Mouse (Mus musculus) heart, embryonic 16.5 days (tissue): ENCODE results near the gene Polr2j. TPM values are rescaled to one million over a fixed set of nuclear protein-coding genes. Genes with fewer than 3 reads are reported as not detected.

ENCODE experiments used
- ATAC-seq: fragments of 200-750 bp; cut with Nextera tagmentation; replicated peaks from 2 replicates; pipeline ENCODE4 v1.8.0; 2017; ENCODE audit warnings: moderate number of reproducible peaks; ENCODE audit not compliant: insufficient read depth, low FRiP score; ENCODE audit errors: extremely low read depth
- H3K27ac ChIP-seq: fragments of 300-500 bp; sonication (generic); 2 replicates; pipeline ENCODE4 v1.5.1; 2014; ENCODE audit warnings: mild to moderate bottlenecking, low read length, control low read depth, moderate library complexity
- H3K27me3 ChIP-seq: fragments of 300-500 bp; sonication (generic); 2 replicates; pipeline ENCODE4 v1.6.1; 2014; ENCODE audit warnings: low read length, mixed read lengths; ENCODE audit not compliant: control insufficient read depth, insufficient read depth
- H3K36me3 ChIP-seq: fragments of 300-500 bp; sonication (generic); 2 replicates; pipeline ENCODE4 v1.6.1; 2014; ENCODE audit not compliant: control insufficient read depth, insufficient read depth
- H3K4me1 ChIP-seq: fragments of 300-500 bp; sonication (generic); 2 replicates; pipeline ENCODE4 v1.6.1; 2014; ENCODE audit warnings: low read length, mixed read lengths; ENCODE audit not compliant: control insufficient read depth, insufficient read depth
- H3K4me2 ChIP-seq: fragments of 300-500 bp; sonication (generic); 2 replicates; pipeline ENCODE4 v1.6.1; 2014; ENCODE audit warnings: low read depth, mild to moderate bottlenecking, control low read depth, low read length
- H3K4me3 ChIP-seq: fragments of 300-500 bp; sonication (generic); 2 replicates; pipeline ENCODE4 v1.5.1; 2014; ENCODE audit warnings: mild to moderate bottlenecking, control low read depth, low read length
- H3K9ac ChIP-seq: fragments of 300-500 bp; sonication (generic); 2 replicates; pipeline ENCODE4 v1.6.1; 2014; ENCODE audit warnings: low read length, control low read depth
- H3K9me3 ChIP-seq: fragments of 300-500 bp; sonication (generic); replicated peaks from 2 replicates; pipeline ENCODE4 v1.6.1; 2016; ENCODE audit warnings: low read length; ENCODE audit not compliant: control insufficient read depth
- WGBS: fragments of 180-500 bp; shearing (Covaris S2); extraction: QIAGEN DNeasy Blood & Tissue Kit; methylation state at CpG from one replicate; pipeline ENCODE4 v1.1.7; 2014; 5-methylcytosine and 5-hydroxymethylcytosine counted together
- polyA plus RNA-seq: library from polyadenylated mRNA; unstranded; fragments of >200 nt; fragmentation: Nextera tagmentation; extraction: Ambion mirVana; gene quantifications from 2 replicates; pipeline ENCODE4 v1.2.1, GENCODE M21; 2015

Polr2j gene
- 139 and 151 TPM in 2 replicates for polyA plus RNA-seq

DNA sequence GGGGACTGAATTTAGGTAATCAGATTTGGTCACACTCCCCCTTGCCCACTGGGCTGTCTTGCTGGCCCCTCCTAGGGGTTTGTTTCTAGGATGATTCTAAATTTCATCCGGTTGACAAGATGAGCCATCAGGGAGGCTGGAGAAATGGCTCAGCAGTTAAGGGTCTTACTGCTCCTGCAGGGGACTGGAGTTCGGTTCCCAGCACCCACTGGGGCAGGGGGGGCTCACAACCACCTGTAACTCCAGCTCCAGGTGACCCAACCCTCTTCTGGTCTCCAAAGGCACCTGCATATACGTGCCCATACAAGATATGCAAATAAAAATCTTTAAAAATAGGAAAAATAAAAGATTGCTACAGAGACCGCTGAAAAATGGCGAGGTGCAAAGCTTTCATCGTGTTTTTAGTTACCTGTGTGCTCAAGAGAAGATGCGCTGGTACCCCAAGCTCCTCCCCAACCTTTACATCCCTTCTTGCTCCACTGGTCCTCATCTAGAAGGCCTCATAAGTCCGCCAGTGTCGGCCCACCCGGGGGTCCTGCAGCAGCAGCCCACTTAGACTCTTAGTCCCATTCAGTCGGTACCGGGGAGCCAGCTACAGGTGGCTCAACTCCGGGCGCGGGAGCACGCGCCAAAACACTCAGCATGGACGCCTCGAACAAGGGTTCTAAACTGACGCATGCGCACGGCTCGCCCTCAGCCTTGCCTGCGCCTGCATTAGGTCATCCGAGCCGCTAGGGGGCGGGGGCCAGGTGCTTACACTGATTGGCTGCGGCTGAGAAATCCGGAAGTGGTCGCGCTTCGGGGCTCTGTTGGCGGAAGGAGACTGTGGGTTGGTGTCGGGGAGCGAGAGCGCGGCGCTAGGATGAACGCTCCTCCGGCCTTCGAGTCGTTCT lies at the start of gene Polr2j:
Gene Polr2j, plus strand, starts transcription at position 741 of the 893 bp plus-strand sequence.
- Histone ChIP-seq H3K27me3 (no peaks in the 10 kb centered on the region), H3K4me3 (peak within 1 kb of the TSS; percentile 90), H3K4me2 (peak within 1 kb of the TSS; percentile 96), H3K4me1 (peaks cover 8% of the 10 kb centered on the region), H3K9me3 (no peaks in the 10 kb centered on the region), H3K36me3 (peaks cover 13% of the 10 kb centered on the region), H3K27ac (no peak within 1 kb of the TSS), H3K9ac (peak within 1 kb of the TSS; percentile 93)
- peak; percentile 96 for ATAC-seq
- 3% methylated on average over 42 of the region's 42 CpGs for WGBS

DNA sequence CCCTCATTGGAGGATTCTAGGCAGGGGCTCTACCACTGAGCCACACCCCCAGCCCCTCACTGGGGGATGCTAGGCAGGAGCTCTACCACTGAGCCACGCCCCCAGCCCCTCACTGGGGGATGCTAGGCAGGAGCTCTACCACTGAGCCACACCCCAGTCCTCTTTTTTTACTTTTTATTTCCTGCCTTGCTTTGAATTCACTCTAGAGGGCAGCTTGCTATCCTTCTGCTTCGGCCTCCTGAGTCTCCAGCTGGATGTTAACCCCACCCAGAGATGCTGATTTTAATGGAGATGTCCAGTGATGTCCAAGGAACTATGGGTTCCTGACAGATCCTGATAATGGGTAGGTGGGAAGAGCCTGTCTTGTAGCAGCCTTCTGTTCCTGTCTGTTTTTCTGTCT lies 47.0 kb upstream of the Polr2j start:
- Histone ChIP-seq H3K27ac (no peak overlapping the region), H3K9ac (no peak overlapping the region), H3K4me3 (no peak overlapping the region), H3K36me3 (no peaks in the 10 kb centered on the region), H3K27me3 (no peaks in the 10 kb centered on the region), H3K4me2 (no peak overlapping the region), H3K4me1 (no peaks in the 10 kb centered on the region), H3K9me3 (no peaks in the 10 kb centered on the region)
- 72% methylated on average over 2 of the region's 2 CpGs for WGBS
- ATAC-seq, result no peak

DNA sequence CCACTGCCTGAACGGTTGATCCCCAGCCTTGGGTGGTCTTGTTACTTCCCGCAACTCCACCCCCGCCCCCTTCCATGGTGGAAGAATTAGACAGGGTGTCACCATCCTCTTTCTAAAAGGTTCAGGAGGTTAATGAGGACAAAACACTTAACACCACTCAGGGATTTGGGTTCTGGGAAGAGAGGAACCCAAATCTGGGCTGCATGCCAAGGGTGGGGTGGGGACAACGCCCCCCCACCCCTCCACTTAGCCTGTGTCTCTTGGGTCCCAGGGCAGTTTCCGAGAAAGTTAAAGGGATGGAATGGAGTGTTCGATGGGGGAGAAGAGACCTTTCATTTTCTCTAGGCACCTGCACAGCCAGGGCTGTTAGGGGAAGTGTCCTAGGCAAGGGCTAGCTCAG lies 43.4 kb upstream of the Polr2j start:
- 56% methylated on average over 6 of the region's 6 CpGs for WGBS
- no peak for ATAC-seq
- no peaks in the 10 kb centered on the region for H3K36me3 ChIP-seq
- peaks cover 4% of the 10 kb centered on the region for H3K4me1 ChIP-seq
- no peak overlapping the region for H3K9ac ChIP-seq
- H3K27ac ChIP-seq, result no peak overlapping the region
- H3K27me3 ChIP-seq, result no peaks in the 10 kb centered on the region
- H3K9me3 ChIP-seq, result no peaks in the 10 kb centered on the region
- no peak overlapping the region for H3K4me2 ChIP-seq
- no peak overlapping the region for H3K4me3 ChIP-seq

DNA sequence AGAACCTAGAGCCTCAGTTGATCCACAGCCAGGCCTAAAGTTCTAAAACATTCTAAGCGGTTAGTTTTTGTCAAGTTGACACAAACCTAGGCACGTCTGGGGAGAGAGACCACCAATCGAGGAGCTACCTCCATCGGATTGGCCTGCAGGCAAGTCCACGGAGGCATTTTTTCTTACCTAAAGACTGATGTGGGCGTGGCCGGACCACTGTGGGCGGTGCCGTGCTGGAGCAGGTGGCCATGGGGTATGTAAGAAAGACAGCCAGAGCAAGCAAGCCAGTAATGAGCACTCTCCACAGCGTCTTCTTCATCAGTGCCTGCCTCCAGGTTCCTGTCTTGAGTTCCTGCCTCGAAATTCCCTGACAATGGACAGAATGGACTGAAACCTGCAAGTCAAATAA lies 42.9 kb upstream of the Polr2j start:
- WGBS, result 63% methylated on average over 11 of the region's 11 CpGs
- no peaks in the 10 kb centered on the region for H3K36me3 ChIP-seq

DNA sequence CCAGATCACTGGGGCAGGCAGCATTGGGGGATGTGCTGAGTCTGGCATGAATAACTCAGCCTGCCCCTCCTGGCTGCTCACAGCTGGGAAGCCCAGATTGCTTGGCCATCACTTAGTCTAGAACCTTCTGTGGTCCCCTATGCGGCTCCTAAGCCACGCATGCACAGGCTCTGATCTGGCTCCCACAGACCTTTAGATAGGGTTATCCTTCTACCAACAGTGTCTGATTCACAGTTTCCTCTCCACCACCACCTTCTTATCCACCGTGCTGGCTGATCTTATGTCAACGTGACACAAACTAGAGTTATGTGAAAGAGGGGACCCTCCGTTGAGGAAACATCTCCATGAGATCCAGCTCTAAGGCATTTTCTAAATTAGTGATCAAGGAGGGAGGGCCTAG lies 41.4 kb upstream of the Polr2j start:
- 70% methylated on average over 5 of the region's 5 CpGs for WGBS
- H3K9ac ChIP-seq, result no peak overlapping the region
- H3K27me3 ChIP-seq, result no peaks in the 10 kb centered on the region
- no peaks in the 10 kb centered on the region for H3K9me3 ChIP-seq
- ATAC-seq, result no peak
- no peak overlapping the region for H3K4me2 ChIP-seq
- H3K27ac ChIP-seq, result no peak overlapping the region
- H3K36me3 ChIP-seq, result no peaks in the 10 kb centered on the region
- no peak overlapping the region for H3K4me3 ChIP-seq
- H3K4me1 ChIP-seq, result peaks cover 4% of the 10 kb centered on the region

More for the DNA sequence above, 42.9 kb upstream of the Polr2j start:
- Histone ChIP-seq H3K27me3 (no peaks in the 10 kb centered on the region), H3K4me3 (no peak overlapping the region), H3K4me2 (no peak overlapping the region), H3K9ac (no peak overlapping the region), H3K9me3 (no peaks in the 10 kb centered on the region), H3K27ac (no peak overlapping the region), H3K4me1 (peaks cover 4% of the 10 kb centered on the region)
- ATAC-seq, result no peak

DNA sequence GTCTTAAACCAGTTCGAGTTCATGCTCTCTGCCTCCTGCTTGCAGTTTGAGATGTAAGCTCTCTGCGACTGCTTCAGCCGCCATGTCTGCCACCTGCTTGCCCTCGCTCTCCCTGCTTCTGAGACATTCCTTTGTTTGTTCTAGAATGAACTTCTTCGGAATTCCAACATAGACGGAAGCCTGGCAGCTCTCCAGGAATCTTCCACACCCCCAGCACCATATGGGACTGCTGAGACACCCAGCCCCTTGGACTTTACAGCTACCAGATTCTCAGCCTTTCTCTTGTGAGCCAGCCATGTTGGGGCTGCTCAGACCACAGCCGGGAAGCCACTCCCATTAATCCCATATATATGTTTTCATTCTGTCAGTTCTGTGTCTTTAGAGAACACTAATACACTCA lies 40.1 kb upstream of the Polr2j start:
- H3K27me3 ChIP-seq, result no peaks in the 10 kb centered on the region
- ATAC-seq, result no peak
- H3K4me2 ChIP-seq, result no peak overlapping the region
- H3K27ac ChIP-seq, result no peak overlapping the region
- no peak overlapping the region for H3K9ac ChIP-seq
- no peaks in the 10 kb centered on the region for H3K36me3 ChIP-seq
- no peak overlapping the region for H3K4me3 ChIP-seq
- 35% methylated on average over 7 of the region's 7 CpGs for WGBS
- no peaks in the 10 kb centered on the region for H3K9me3 ChIP-seq
- peaks cover 4% of the 10 kb centered on the region for H3K4me1 ChIP-seq

DNA sequence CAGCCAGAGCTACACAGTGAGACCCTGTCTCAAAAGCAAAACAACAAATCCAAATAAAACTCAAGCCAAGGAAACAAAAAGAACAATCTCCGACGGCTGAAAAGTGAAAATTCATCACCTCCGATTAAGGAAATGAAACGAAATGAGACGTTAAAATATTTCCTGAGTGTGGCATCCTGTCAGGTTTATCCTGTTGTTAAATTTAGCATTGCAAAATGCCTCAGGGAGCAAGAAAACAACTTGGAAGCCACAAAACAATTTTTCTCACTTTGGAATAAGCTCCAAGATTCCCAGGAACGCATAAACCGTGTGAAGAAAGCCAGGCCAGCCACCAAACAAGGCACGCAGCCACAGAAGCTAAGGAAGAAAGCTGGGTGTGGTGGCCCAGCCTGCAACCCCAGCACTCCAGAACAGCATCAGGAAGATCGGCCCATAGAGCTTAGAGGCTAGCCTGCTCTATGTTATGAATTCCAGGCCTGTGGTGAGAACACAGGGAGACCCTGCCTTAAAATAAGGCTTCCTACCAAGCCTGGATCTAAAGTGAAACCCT lies 39.4 kb upstream of the Polr2j start:
- no peak overlapping the region for H3K4me2 ChIP-seq
- H3K27me3 ChIP-seq, result no peaks in the 10 kb centered on the region
- H3K36me3 ChIP-seq, result no peaks in the 10 kb centered on the region
- H3K4me3 ChIP-seq, result no peak overlapping the region
- H3K9me3 ChIP-seq, result no peaks in the 10 kb centered on the region
- peaks cover 4% of the 10 kb centered on the region for H3K4me1 ChIP-seq
- WGBS, result 66% methylated on average over 9 of the region's 9 CpGs
- H3K27ac ChIP-seq, result no peak overlapping the region
- H3K9ac ChIP-seq, result no peak overlapping the region
- ATAC-seq, result no peak

DNA sequence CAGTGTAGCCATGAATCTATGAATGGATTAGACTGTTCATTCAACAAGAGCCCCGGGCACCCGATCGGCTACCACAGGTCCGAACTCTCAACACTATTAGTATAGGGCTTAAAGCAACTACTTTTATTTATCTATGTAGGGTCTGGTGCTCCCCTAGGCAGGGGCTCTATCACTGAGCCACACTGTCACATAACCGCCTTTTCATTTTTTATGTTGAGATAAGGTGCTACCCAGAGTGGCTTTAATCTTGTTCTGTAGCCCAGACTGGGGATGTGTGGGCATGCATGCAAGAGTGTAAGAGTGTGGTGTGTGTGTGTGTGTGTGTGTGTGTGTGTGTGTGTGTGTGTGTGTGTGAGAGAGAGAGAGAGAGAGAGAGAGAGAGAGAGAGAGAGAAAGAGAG lies 38.3 kb upstream of the Polr2j start:
- Histone ChIP-seq H3K4me2 (no peak overlapping the region), H3K27me3 (no peaks in the 10 kb centered on the region), H3K4me1 (peaks cover 4% of the 10 kb centered on the region), H3K36me3 (no peaks in the 10 kb centered on the region), H3K9me3 (0 out of 2 replicates have a peak, but pooled peaks cover 2% of the 10 kb centered on the region), H3K9ac (no peak overlapping the region), H3K27ac (no peak overlapping the region), H3K4me3 (no peak overlapping the region)
- no peak for ATAC-seq
- 93% methylated on average over 5 of the region's 5 CpGs for WGBS

DNA sequence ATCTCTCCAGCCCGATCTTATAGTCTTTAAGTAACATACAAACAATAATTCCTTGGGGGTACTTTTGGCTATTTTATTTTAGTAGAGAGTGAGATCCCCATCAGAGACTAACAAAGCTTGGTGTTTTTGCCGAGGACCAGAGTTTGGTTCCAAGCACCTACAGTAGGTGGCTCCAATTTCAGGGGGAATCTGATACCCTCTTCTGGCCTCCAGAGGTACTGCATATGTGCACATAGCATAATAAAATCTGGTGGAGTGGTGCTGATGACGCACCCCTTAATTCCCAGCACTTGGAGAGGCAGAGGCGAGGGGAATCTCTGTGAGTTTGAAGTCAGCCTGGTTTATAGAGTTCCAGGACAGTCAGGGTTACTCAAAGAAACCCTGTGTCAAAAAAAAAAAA lies 34.1 kb upstream of the Polr2j start:
- Histone ChIP-seq H3K4me2 (no peak overlapping the region), H3K27ac (no peak overlapping the region), H3K9ac (no peak overlapping the region), H3K4me1 (peaks cover 15% of the 10 kb centered on the region), H3K9me3 (0 out of 2 replicates have a peak, but pooled peaks cover 2% of the 10 kb centered on the region), H3K27me3 (peaks cover 16% of the 10 kb centered on the region), H3K36me3 (no peaks in the 10 kb centered on the region), H3K4me3 (no peak overlapping the region)
- WGBS, result 79% methylated on average over 4 of the region's 4 CpGs
- no peak for ATAC-seq
